Mouse (Mus musculus): ENCODE results near the gene Gm10959.

DNA sequence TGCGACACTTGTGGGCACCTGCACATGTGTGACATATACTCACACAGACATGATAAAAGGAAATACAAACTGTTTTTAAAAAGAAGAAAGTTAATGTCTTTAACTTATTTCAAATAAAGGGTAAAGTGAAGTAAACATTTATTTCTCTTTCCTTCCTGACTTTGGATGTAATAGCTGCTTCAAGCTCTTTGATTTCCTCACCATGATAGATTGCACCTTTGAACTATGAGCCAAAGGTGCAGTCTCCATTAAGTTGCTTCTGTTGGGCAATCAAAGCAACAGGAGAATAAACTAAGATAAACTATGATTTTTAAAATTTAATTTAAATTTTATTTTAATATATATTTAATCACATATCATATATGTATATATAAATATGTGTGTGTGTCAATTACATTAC, 50.9 kb downstream of the Gm10959 start:
- TF ChIP-seq CTCF (IDR thresholded peaks at IDR 0.05; ENCODE audit: borderline replicate concordance, insufficient read depth, low read depth, low read length): no peak
- no peak for TF ChIP-seq POLR2A (IDR thresholded peaks at IDR 0.05; ENCODE audit: borderline replicate concordance, insufficient read depth, low read length)
